Mouse (Mus musculus) midbrain, embryonic 15.5 days (tissue): Measurements from ENCODE around the gene Abcc12. TPM values are rescaled to one million over a fixed set of nuclear protein-coding genes. Genes with fewer than 3 reads are reported as not detected.

Experiments used
- ATAC-seq: fragments of 200-750 bp; cut with Nextera tagmentation; replicated peaks from 2 replicates; pipeline ENCODE4 v1.8.0; 2017; ENCODE audit warnings: moderate TSS enrichment
- H3K27ac ChIP-seq: fragments of 300-500 bp; sonication (generic); 2 replicates; pipeline ENCODE4 v1.5.1; 2015; ENCODE audit warnings: mild to moderate bottlenecking, inconsistent platforms
- H3K27me3 ChIP-seq: fragments of 300-500 bp; sonication (generic); replicated peaks from 2 replicates; pipeline ENCODE4 v1.6.1; 2015; ENCODE audit warnings: inconsistent platforms
- H3K36me3 ChIP-seq: fragments of 300-500 bp; sonication (generic); replicated peaks from 2 replicates; pipeline ENCODE4 v1.6.1; 2015; ENCODE audit warnings: inconsistent platforms
- H3K4me1 ChIP-seq: fragments of 300-500 bp; sonication (generic); 2 replicates; pipeline ENCODE4 v1.6.1; 2015; ENCODE audit warnings: inconsistent platforms
- H3K4me2 ChIP-seq: fragments of 300-500 bp; sonication (generic); 2 replicates; pipeline ENCODE4 v1.6.1; 2015; ENCODE audit warnings: inconsistent platforms, mild to moderate bottlenecking, moderate library complexity
- H3K4me3 ChIP-seq: fragments of 300-500 bp; sonication (generic); 2 replicates; pipeline ENCODE4 v1.5.1; 2015; ENCODE audit warnings: mild to moderate bottlenecking, inconsistent platforms
- H3K9ac ChIP-seq: fragments of 300-500 bp; sonication (generic); 2 replicates; pipeline ENCODE4 v1.6.1; 2015; ENCODE audit warnings: mild to moderate bottlenecking, inconsistent platforms
- H3K9me3 ChIP-seq: fragments of 300-500 bp; sonication (generic); 2 replicates; pipeline ENCODE4 v1.6.1; 2016; ENCODE audit warnings: inconsistent platforms
- WGBS: fragments of 180-500 bp; shearing (Covaris S2); methylation state at CpG from one replicate; pipeline ENCODE4 v1.1.7; 2015; ENCODE audit warnings: mixed read lengths; 5-methylcytosine and 5-hydroxymethylcytosine counted together
- polyA plus RNA-seq: library from polyadenylated mRNA; unstranded; fragments of >200 nt; fragmentation: Nextera tagmentation; extraction: Ambion mirVana; gene quantifications from 2 replicates; pipeline ENCODE4 v1.2.1, GENCODE M21; 2015

Gene Abcc12
- polyA plus RNA-seq, 1 experiment from 2014 or later: 0.06 TPM

- H3K4me1 ChIP-seq: peaks cover 8% of the 10 kb centered on the region
- WGBS: 44% methylated on average over 11 of the region's 11 CpGs
- H3K4me2 ChIP-seq: peak overlapping the region; percentile 27; the same call in 1 of the 2 replicates
- H3K27ac ChIP-seq: peak overlapping the region; percentile 69
- no peaks in the 10 kb centered on the region for H3K36me3 ChIP-seq
- no peak overlapping the region for H3K9ac ChIP-seq
- H3K27me3 ChIP-seq: no peaks in the 10 kb centered on the region
- no peak overlapping the region for H3K4me3 ChIP-seq
- no peaks in the 10 kb centered on the region for H3K9me3 ChIP-seq
- peak; percentile 81 for ATAC-seq
These were observed 44.5 kb downstream of the Abcc12 start for GRCm38 (mm10) chr8:86535791-86536662.

GRCm38 (mm10) chr8:86535068-86535560 is 45.4 kb downstream of the Abcc12 start:
- Histone ChIP-seq H3K27ac (no peak overlapping the region), H3K9ac (no peak overlapping the region), H3K9me3 (no peaks in the 10 kb centered on the region), H3K27me3 (no peaks in the 10 kb centered on the region), H3K36me3 (no peaks in the 10 kb centered on the region), H3K4me1 (peaks cover 8% of the 10 kb centered on the region), H3K4me2 (no peak overlapping the region), H3K4me3 (no peak overlapping the region)
- 50% methylated on average over 7 of the region's 7 CpGs for WGBS
- ATAC-seq: peak; percentile 48; the same call in 1 of the 2 replicates

- WGBS: 75% methylated on average over 2 of the region's 2 CpGs
- H3K36me3 ChIP-seq: no peaks in the 10 kb centered on the region
These were observed 50.8 kb downstream of the Abcc12 start for GRCm38 (mm10) chr8:86529714-86530113.

GRCm38 (mm10) chr8:86527336-86528029 is 53.0 kb downstream of the Abcc12 start:
- ATAC-seq: no peak
- H3K4me3 ChIP-seq: no peak overlapping the region
- no peaks in the 10 kb centered on the region for H3K36me3 ChIP-seq
- 0 out of 2 replicates have a peak, but pooled peaks cover 3% of the 10 kb centered on the region for H3K4me1 ChIP-seq
- WGBS: 87% methylated on average over 19 of the region's 19 CpGs
- no peak overlapping the region for H3K27ac ChIP-seq
- H3K9ac ChIP-seq: no peak overlapping the region
- H3K4me2 ChIP-seq: no peak overlapping the region
- H3K9me3 ChIP-seq: no peaks in the 10 kb centered on the region
- H3K27me3 ChIP-seq: no peaks in the 10 kb centered on the region

More at GRCm38 (mm10) chr8:86529714-86530113, 50.8 kb downstream of the Abcc12 start:
- Histone ChIP-seq H3K4me1 (0 out of 2 replicates have a peak, but pooled peaks cover 3% of the 10 kb centered on the region), H3K27me3 (no peaks in the 10 kb centered on the region), H3K4me3 (no peak overlapping the region), H3K27ac (no peak overlapping the region), H3K9ac (no peak overlapping the region), H3K9me3 (no peaks in the 10 kb centered on the region), H3K4me2 (no peak overlapping the region)
- no peak for ATAC-seq

GRCm38 (mm10) chr8:86526808-86527207 is 53.7 kb downstream of the Abcc12 start:
- H3K4me1 ChIP-seq: 0 out of 2 replicates have a peak, but pooled peaks cover 3% of the 10 kb centered on the region
- H3K27me3 ChIP-seq: no peaks in the 10 kb centered on the region
- no peak overlapping the region for H3K27ac ChIP-seq
- no peaks in the 10 kb centered on the region for H3K36me3 ChIP-seq
- no peak overlapping the region for H3K4me2 ChIP-seq
- H3K9me3 ChIP-seq: no peaks in the 10 kb centered on the region
- H3K9ac ChIP-seq: no peak overlapping the region
- no peak for ATAC-seq
- no peak overlapping the region for H3K4me3 ChIP-seq
- WGBS: 94% methylated on average over 8 of the region's 8 CpGs

- WGBS: 85% methylated on average over 1 of the region's 1 CpGs
These were observed 66.3 kb downstream of the Abcc12 start for GRCm38 (mm10) chr8:86514203-86514602.

GRCm38 (mm10) chr8:86512886-86513285 is 67.6 kb downstream of the Abcc12 start:
- no peak overlapping the region for H3K4me3 ChIP-seq
- 73% methylated on average over 5 of the region's 5 CpGs for WGBS
- H3K27me3 ChIP-seq: no peaks in the 10 kb centered on the region
- H3K27ac ChIP-seq: no peak overlapping the region
- ATAC-seq: no peak
- H3K9ac ChIP-seq: no peak overlapping the region
- no peaks in the 10 kb centered on the region for H3K36me3 ChIP-seq
- no peaks in the 10 kb centered on the region for H3K4me1 ChIP-seq
- H3K9me3 ChIP-seq: no peaks in the 10 kb centered on the region
- no peak overlapping the region for H3K4me2 ChIP-seq

More at GRCm38 (mm10) chr8:86514203-86514602, 66.3 kb downstream of the Abcc12 start:
- Histone ChIP-seq H3K9me3 (no peaks in the 10 kb centered on the region), H3K27me3 (no peaks in the 10 kb centered on the region), H3K27ac (no peak overlapping the region), H3K4me2 (no peak overlapping the region), H3K9ac (no peak overlapping the region), H3K4me3 (no peak overlapping the region), H3K36me3 (no peaks in the 10 kb centered on the region), H3K4me1 (no peaks in the 10 kb centered on the region)
- ATAC-seq: no peak

- H3K4me3 ChIP-seq: no peak overlapping the region
- 68% methylated on average over 10 of the region's 10 CpGs for WGBS
- no peak for ATAC-seq
These were observed 68.2 kb downstream of the Abcc12 start for GRCm38 (mm10) chr8:86512131-86512792.

GRCm38 (mm10) chr8:86501341-86501740 is 79.1 kb downstream of the Abcc12 start:
- Histone ChIP-seq H3K36me3 (no peaks in the 10 kb centered on the region), H3K4me3 (no peak overlapping the region), H3K9me3 (no peaks in the 10 kb centered on the region), H3K27ac (no peak overlapping the region), H3K9ac (no peak overlapping the region), H3K27me3 (no peaks in the 10 kb centered on the region), H3K4me2 (no peak overlapping the region), H3K4me1 (no peaks in the 10 kb centered on the region)
- WGBS: 72% methylated on average over 7 of the region's 7 CpGs
- ATAC-seq: no peak

More at GRCm38 (mm10) chr8:86512131-86512792, 68.2 kb downstream of the Abcc12 start:
- no peak overlapping the region for H3K4me2 ChIP-seq
- no peaks in the 10 kb centered on the region for H3K4me1 ChIP-seq
- H3K27me3 ChIP-seq: no peaks in the 10 kb centered on the region
- no peak overlapping the region for H3K9ac ChIP-seq
- H3K9me3 ChIP-seq: no peaks in the 10 kb centered on the region
- no peaks in the 10 kb centered on the region for H3K36me3 ChIP-seq
- H3K27ac ChIP-seq: no peak overlapping the region

GRCm38 (mm10) chr8:86495056-86495455 is 85.4 kb downstream of the Abcc12 start:
- no peak overlapping the region for H3K4me2 ChIP-seq
- no peaks in the 10 kb centered on the region for H3K4me1 ChIP-seq
- H3K36me3 ChIP-seq: no peaks in the 10 kb centered on the region
- H3K27ac ChIP-seq: no peak overlapping the region
- no peak overlapping the region for H3K9ac ChIP-seq
- no peaks in the 10 kb centered on the region for H3K9me3 ChIP-seq
- no peak overlapping the region for H3K4me3 ChIP-seq
- no peaks in the 10 kb centered on the region for H3K27me3 ChIP-seq
- no peak for ATAC-seq
- WGBS: 88% methylated on average over 4 of the region's 4 CpGs

GRCm38 (mm10) chr8:86493841-86494240 is 86.6 kb downstream of the Abcc12 start:
- Histone ChIP-seq H3K27me3 (no peaks in the 10 kb centered on the region), H3K4me3 (no peak overlapping the region), H3K4me2 (no peak overlapping the region), H3K27ac (no peak overlapping the region), H3K4me1 (no peaks in the 10 kb centered on the region), H3K9ac (no peak overlapping the region), H3K9me3 (no peaks in the 10 kb centered on the region), H3K36me3 (no peaks in the 10 kb centered on the region)
- ATAC-seq: no peak
- 20% methylated on average over 1 of the region's 1 CpGs for WGBS

GRCm38 (mm10) chr8:86485411-86485810 is 95.1 kb downstream of the Abcc12 start:
- H3K36me3 ChIP-seq: no peaks in the 10 kb centered on the region
- no peaks in the 10 kb centered on the region for H3K27me3 ChIP-seq
- H3K4me3 ChIP-seq: no peak overlapping the region
- no peaks in the 10 kb centered on the region for H3K4me1 ChIP-seq
- ATAC-seq: no peak
- no peaks in the 10 kb centered on the region for H3K9me3 ChIP-seq
- H3K27ac ChIP-seq: no peak overlapping the region
- 97% methylated on average over 6 of the region's 6 CpGs for WGBS
- H3K4me2 ChIP-seq: no peak overlapping the region
- H3K9ac ChIP-seq: no peak overlapping the region
